Mouse (Mus musculus) olfactory bulb, adult 2 months (tissue): ENCODE data around the gene Ep300.

Experiments used
- CTCF ChIP-seq: fragments of 200-500 bp; IDR thresholded peaks from 2 replicates; pipeline ENCODE4 v1.5.1; 2012; ENCODE audit warnings: low read depth, mild to moderate bottlenecking, low read length, moderate library complexity; ENCODE audit not compliant: insufficient read depth
- POLR2A ChIP-seq: fragments of 200-500 bp; IDR thresholded peaks from 2 replicates; pipeline ENCODE4 v1.6.1; 2012; ENCODE audit warnings: mild to moderate bottlenecking, low read depth, low read length, moderate library complexity; ENCODE audit not compliant: insufficient read depth

DNA sequence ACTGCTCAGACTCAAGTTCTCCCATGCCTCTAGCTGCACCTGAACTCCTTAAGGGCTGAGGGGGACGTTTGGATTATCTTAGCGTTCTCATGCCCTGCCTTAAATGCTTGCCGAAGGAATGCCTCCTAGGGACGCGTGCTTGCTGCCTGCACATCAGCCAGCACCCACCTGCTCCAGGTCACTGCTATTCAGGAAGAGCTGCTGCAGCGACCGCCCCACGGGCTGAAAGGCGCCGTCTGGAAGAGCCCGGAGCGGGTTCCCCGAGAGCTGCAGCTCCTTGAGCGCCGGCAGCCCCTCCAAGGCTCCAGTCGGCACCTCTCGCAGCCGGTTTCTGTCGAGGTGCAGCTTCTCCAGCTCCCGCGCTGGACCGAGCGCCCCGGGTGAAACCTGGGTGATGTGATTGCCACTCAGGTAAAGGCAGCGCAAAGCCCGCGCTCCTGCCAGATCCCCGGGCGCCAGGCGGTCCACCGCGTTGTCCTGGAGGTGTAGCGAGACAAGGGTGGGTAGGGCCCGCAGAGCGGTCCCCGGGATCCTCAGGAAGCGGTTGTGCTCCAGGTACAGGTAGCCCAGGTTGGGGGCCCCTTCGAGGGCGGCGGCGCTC, 108.3 kb downstream of the Ep300 start:
- TF ChIP-seq POLR2A, result no peak
- TF ChIP-seq CTCF, result no peak
